Mouse (Mus musculus) embryonic fibroblast, embryonic 13.5 days (primary cell): Measurements from ENCODE around the gene Tmtc2.

ENCODE experiments used
- CTCF ChIP-seq: IDR thresholded peaks from 2 replicates; pipeline ENCODE4 v1.5.1; 2011; ENCODE audit warnings: mild to moderate bottlenecking, control low read depth, low read length, moderate library complexity, borderline replicate concordance; ENCODE audit not compliant: insufficient read depth
- POLR2A ChIP-seq: IDR thresholded peaks from 2 replicates; pipeline ENCODE4 v1.6.1; 2011; ENCODE audit warnings: low read depth, mild to moderate bottlenecking, control low read depth, low read length, moderate library complexity

DNA sequence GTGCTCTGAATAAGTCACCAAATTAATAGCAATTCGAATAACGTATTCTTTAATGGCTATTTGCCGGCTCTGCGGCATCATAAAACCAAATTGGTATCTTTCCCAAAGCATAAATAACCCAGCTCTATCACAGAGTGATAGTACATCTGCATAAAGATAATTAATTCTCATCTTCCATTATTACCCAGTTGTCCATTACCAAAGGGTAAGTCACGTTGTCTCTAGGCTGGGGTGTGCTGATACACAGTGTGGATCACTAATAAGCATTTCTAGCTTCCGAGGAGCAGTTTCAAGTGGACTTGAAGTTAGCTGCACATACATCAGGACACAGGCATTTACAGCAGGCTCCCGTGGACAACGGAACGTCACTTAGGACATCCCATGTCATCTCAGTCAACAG lies 56.1 kb downstream of the Tmtc2 start:
- no peak for TF ChIP-seq CTCF
- no peak for TF ChIP-seq POLR2A
